Mouse (Mus musculus) liver, embryonic 12.5 days (tissue): ENCODE results near the gene Use1. TPM values are rescaled to one million over a fixed set of nuclear protein-coding genes. Genes with fewer than 3 reads are reported as not detected.

Experiments used
- ATAC-seq: fragments of 200-750 bp; cut with Nextera tagmentation; 2 replicates; pipeline ENCODE4 v1.8.0; 2017; ENCODE audit warnings: moderate number of reproducible peaks, mild to moderate bottlenecking, moderate library complexity
- H3K27ac ChIP-seq: fragments of 300-500 bp; sonication (generic); 2 replicates; pipeline ENCODE4 v1.5.1; 2016; ENCODE audit warnings: mild to moderate bottlenecking
- H3K27me3 ChIP-seq: fragments of 300-500 bp; sonication (generic); replicated peaks from 2 replicates; pipeline ENCODE4 v1.6.1; 2016; ENCODE audit warnings: mild to moderate bottlenecking, moderate library complexity
- H3K36me3 ChIP-seq: fragments of 300-500 bp; sonication (generic); 2 replicates; pipeline ENCODE4 v1.6.1; 2016; ENCODE audit warnings: mild to moderate bottlenecking, moderate library complexity
- H3K4me1 ChIP-seq: fragments of 300-500 bp; sonication (generic); 2 replicates; pipeline ENCODE4 v1.6.1; 2016
- H3K4me2 ChIP-seq: fragments of 300-500 bp; sonication (generic); 2 replicates; pipeline ENCODE4 v1.6.1; 2016; ENCODE audit warnings: mild to moderate bottlenecking, moderate library complexity
- H3K4me3 ChIP-seq: fragments of 300-500 bp; sonication (generic); 2 replicates; pipeline ENCODE4 v1.5.1; 2016; ENCODE audit warnings: mild to moderate bottlenecking, moderate library complexity
- H3K9ac ChIP-seq: fragments of 300-500 bp; sonication (generic); 2 replicates; pipeline ENCODE4 v1.6.1; 2016; ENCODE audit warnings: mild to moderate bottlenecking, moderate library complexity
- H3K9me3 ChIP-seq: fragments of 300-500 bp; sonication (generic); replicated peaks from 2 replicates; pipeline ENCODE4 v1.6.1; 2016; ENCODE audit warnings: mild to moderate bottlenecking, moderate library complexity
- WGBS: fragments of 180-500 bp; shearing (Covaris S2); methylation state at CpG from one replicate; pipeline ENCODE4 v1.1.7; 2016; ENCODE audit not compliant: insufficient replicate concordance; 5-methylcytosine and 5-hydroxymethylcytosine counted together
- polyA plus RNA-seq: library from polyadenylated mRNA; unstranded; fragments of >200 nt; fragmentation: Nextera tagmentation; extraction: Ambion mirVana; gene quantifications from 2 replicates; pipeline ENCODE4 v1.2.1, GENCODE M21; 2016

The Use1 gene
- polyA plus RNA-seq, 1 experiment from 2014 or later = 61.1 TPM

GRCm38 (mm10) chr8:71368366-71368765, 1.7 kb downstream of the Use1 start:
- no peak for ATAC-seq
- Histone ChIP-seq H3K9me3 (no peaks in the 10 kb centered on the region), H3K36me3 (peaks cover 26% of the 10 kb centered on the region), H3K4me3 (peak overlapping the region; percentile 79; the same call in 1 of the 2 replicates), H3K4me1 (peaks cover 55% of the 10 kb centered on the region), H3K4me2 (peak overlapping the region; percentile 94), H3K9ac (peak overlapping the region; percentile 79), H3K27ac (peak overlapping the region; percentile 91), H3K27me3 (no peaks in the 10 kb centered on the region)

- 86% methylated on average over 10 of the region's 10 CpGs for whole genome bisulfite sequencing
- H3K4me3 ChIP-seq = no peak overlapping the region
- no peaks in the 10 kb centered on the region for H3K27me3 ChIP-seq
- ATAC-seq = no peak
- H3K27ac ChIP-seq = peak overlapping the region; percentile 91
- peak overlapping the region; percentile 94 for H3K4me2 ChIP-seq
- H3K9ac ChIP-seq = peak overlapping the region; percentile 23; the same call in 1 of the 2 replicates
- H3K36me3 ChIP-seq = peaks cover 34% of the 10 kb centered on the region
- H3K9me3 ChIP-seq = no peaks in the 10 kb centered on the region
- peaks cover 55% of the 10 kb centered on the region for H3K4me1 ChIP-seq
These were observed 2.5 kb downstream of the Use1 start for GRCm38 (mm10) chr8:71369040-71369718.

DNA sequence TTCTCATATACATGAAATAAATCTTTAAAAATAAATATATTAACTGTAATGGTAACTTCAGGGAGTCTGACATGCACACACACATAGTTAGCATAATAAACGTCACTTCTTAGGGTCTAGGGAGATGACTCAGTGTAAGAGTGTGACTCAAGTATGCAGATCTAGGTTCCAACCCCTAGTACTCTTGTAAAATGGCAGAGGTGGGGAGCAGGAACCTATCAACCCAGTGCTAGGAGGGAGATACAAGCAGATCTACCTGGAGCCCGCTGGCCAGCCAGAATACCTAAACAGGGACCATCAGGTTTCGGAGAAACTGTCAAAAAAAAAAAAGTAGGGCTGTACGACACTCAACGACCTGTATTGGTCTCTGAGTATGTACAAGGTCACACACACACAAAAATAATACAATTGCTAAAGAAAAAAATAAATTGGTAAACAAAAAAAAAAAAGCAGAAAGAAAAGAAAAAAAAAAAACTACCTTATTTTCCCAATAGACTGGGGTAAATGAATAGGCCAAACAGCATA, 4.1 kb downstream of the Use1 start:
- WGBS = 5% methylated on average over 5 of the region's 5 CpGs
- Histone ChIP-seq H3K36me3 (peaks cover 50% of the 10 kb centered on the region), H3K27ac (peak overlapping the region; percentile 85), H3K9me3 (no peaks in the 10 kb centered on the region), H3K4me1 (peaks cover 69% of the 10 kb centered on the region), H3K4me3 (peak overlapping the region; percentile 76), H3K27me3 (peaks cover 2% of the 10 kb centered on the region), H3K4me2 (peak overlapping the region; percentile 71), H3K9ac (peak overlapping the region; percentile 77)
- no peak for ATAC-seq

DNA sequence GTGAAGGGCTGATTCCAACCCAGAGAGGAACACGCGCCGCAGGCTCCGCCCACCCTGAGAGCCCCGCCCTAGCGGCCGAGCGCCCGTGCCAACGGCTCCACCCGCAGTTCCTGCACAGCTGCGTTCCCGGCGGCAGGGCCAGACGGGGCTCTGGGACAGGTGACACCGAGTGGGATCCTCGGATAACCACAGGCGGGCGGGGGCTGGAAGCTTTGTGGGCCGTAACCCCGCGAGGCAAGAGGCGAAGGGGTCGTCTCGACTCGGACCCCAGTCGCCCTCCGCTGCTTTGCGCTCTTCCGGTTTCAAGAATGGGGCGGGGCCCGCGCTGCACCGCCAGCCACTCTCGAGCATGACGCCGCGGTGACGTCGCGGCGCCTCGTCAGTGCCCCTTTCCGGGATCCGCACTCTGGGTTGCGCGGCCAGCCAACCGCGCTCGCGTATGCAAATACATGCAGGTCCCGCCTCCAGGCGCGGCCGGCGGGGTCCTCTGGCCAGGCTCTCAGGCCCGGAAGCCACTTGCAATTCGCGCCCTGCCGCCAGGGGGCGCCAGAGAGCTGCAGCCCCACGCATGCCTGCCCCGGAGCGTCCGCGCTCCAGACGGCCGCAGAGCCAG, 4.7 kb downstream of the Use1 start, which contains the start of gene Ocel1:
Gene Ocel1, plus strand, starts transcription at position 63 of the 613 bp plus-strand sequence.
- H3K4me1 ChIP-seq = peaks cover 70% of the 10 kb centered on the region
- H3K4me2 ChIP-seq = peak within 1 kb of the TSS; percentile 71
- WGBS = under 1% methylated on average over 68 of the region's 68 CpGs

GRCm38 (mm10) chr8:71372427-71372826, 5.8 kb downstream of the Use1 start:
- Histone ChIP-seq H3K27me3 (peaks cover 19% of the 10 kb centered on the region), H3K4me3 (no peak overlapping the region), H3K9me3 (no peaks in the 10 kb centered on the region), H3K27ac (no peak overlapping the region), H3K36me3 (peaks cover 54% of the 10 kb centered on the region), H3K9ac (no peak overlapping the region), H3K4me1 (peaks cover 74% of the 10 kb centered on the region), H3K4me2 (peak overlapping the region; percentile 71; the same call in 1 of the 2 replicates)
- WGBS = 88% methylated on average over 12 of the region's 12 CpGs
- ATAC-seq = no peak

More for the DNA sequence above, 4.7 kb downstream of the Use1 start, which contains the start of gene Ocel1:
- Histone ChIP-seq H3K4me3 (peak within 1 kb of the TSS; percentile 76), H3K9me3 (no peaks in the 10 kb centered on the region), H3K36me3 (peaks cover 54% of the 10 kb centered on the region), H3K27me3 (peaks cover 8% of the 10 kb centered on the region), H3K27ac (peak within 1 kb of the TSS; percentile 85), H3K9ac (peak within 1 kb of the TSS; percentile 77)
- ATAC-seq = peak; percentile 87

GRCm38 (mm10) chr8:71373000-71373399, 6.4 kb downstream of the Use1 start:
- no peak for ATAC-seq
- Histone ChIP-seq H3K4me1 (peaks cover 72% of the 10 kb centered on the region), H3K9ac (no peak overlapping the region), H3K27me3 (peaks cover 25% of the 10 kb centered on the region), H3K36me3 (peaks cover 59% of the 10 kb centered on the region), H3K9me3 (no peaks in the 10 kb centered on the region), H3K4me2 (no peak overlapping the region), H3K4me3 (no peak overlapping the region), H3K27ac (no peak overlapping the region)
- WGBS = 83% methylated on average over 3 of the region's 3 CpGs

DNA sequence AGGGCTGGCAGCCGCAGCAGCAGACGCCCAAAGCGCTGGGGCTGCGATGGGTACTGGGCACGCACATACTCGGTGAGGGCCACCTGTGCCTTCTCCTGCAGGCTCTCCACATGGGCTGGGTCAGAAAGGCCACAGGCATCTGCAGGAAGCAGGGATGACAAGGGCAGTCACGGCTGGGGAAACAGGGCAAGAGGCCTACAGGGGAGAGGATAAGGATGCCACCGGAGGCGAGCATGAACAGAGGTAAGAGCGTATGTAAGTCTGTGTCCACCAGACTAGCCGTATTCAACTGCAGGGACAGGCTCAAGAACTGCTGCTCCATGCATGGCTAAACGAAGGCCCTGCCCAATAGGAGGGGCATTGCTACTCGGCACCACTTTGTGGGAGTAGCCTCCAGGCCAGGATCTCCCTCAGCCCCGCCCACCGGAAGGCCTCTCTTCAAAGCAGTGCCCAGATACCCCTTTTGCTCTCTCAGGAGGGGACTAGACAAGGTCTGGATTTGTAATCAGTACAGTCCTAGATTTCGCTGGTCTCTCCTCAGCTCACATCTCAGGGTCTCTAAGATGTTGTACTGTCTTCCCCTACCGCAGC, 8.1 kb downstream of the Use1 start:
- H3K4me2 ChIP-seq = no peak overlapping the region
- no peaks in the 10 kb centered on the region for H3K9me3 ChIP-seq
- H3K27me3 ChIP-seq = peaks cover 42% of the 10 kb centered on the region
- H3K36me3 ChIP-seq = peaks cover 46% of the 10 kb centered on the region
- 0 out of 2 replicates have a peak overlapping the region, but pooled peaks have one; percentile 9 for H3K27ac ChIP-seq
- ATAC-seq = no peak
- no peak overlapping the region for H3K9ac ChIP-seq
- H3K4me3 ChIP-seq = no peak overlapping the region
- WGBS = 67% methylated on average over 17 of the region's 17 CpGs
- H3K4me1 ChIP-seq = peaks cover 67% of the 10 kb centered on the region

GRCm38 (mm10) chr8:71375581-71376422, 9.2 kb downstream of the Use1 start:
- 0 out of 2 replicates have a peak, but pooled peaks have one; percentile 22 for ATAC-seq
- peak overlapping the region; percentile 44 for H3K4me3 ChIP-seq
- H3K4me2 ChIP-seq = peak overlapping the region; percentile 74
- H3K27ac ChIP-seq = 0 out of 2 replicates have a peak overlapping the region, but pooled peaks have one; percentile 9
- no peaks in the 10 kb centered on the region for H3K9me3 ChIP-seq
- peak overlapping the region; percentile 45 for H3K9ac ChIP-seq
- peaks cover 43% of the 10 kb centered on the region for H3K36me3 ChIP-seq
- peaks cover 66% of the 10 kb centered on the region for H3K4me1 ChIP-seq
- 12% methylated on average over 74 of the region's 74 CpGs for WGBS
- H3K27me3 ChIP-seq = peaks cover 53% of the 10 kb centered on the region

GRCm38 (mm10) chr8:71376423-71377030, 9.9 kb downstream of the Use1 start:
- Histone ChIP-seq H3K9me3 (no peaks in the 10 kb centered on the region), H3K4me3 (peak overlapping the region; percentile 44), H3K9ac (peak overlapping the region; percentile 45; the same call in 1 of the 2 replicates), H3K36me3 (peaks cover 43% of the 10 kb centered on the region), H3K4me2 (peak overlapping the region; percentile 74), H3K27ac (no peak overlapping the region), H3K27me3 (peaks cover 60% of the 10 kb centered on the region), H3K4me1 (peaks cover 72% of the 10 kb centered on the region)
- WGBS = 55% methylated on average over 8 of the region's 8 CpGs
- ATAC-seq = no peak

- Histone ChIP-seq H3K4me1 (peaks cover 81% of the 10 kb centered on the region), H3K4me2 (peak overlapping the region; percentile 95), H3K9ac (no peak overlapping the region), H3K27ac (no peak overlapping the region), H3K9me3 (no peaks in the 10 kb centered on the region), H3K27me3 (peaks cover 77% of the 10 kb centered on the region), H3K36me3 (peaks cover 31% of the 10 kb centered on the region), H3K4me3 (0 out of 2 replicates have a peak overlapping the region, but pooled peaks have one; percentile 66)
- whole genome bisulfite sequencing = 60% methylated on average over 4 of the region's 4 CpGs
- no peak for ATAC-seq
These were observed 12.4 kb downstream of the Use1 start for GRCm38 (mm10) chr8:71379008-71379407.
